Mouse (Mus musculus) liver, embryonic 12.5 days (tissue): ENCODE measurements at regions not wholly inside any gene's neighbourhood (a gene's known extent, or its start where the extent isn't known, plus 50 kb on each side); places are given as distances from the start of the nearest gene placed in this dataset.

Source experiments
- ATAC-seq: fragments of 200-750 bp; cut with Nextera tagmentation; 2 replicates; pipeline ENCODE4 v1.8.0; 2017; ENCODE audit warnings: moderate number of reproducible peaks, mild to moderate bottlenecking, moderate library complexity
- H3K27ac ChIP-seq: fragments of 300-500 bp; sonication (generic); 2 replicates; pipeline ENCODE4 v1.5.1; 2016; ENCODE audit warnings: mild to moderate bottlenecking
- H3K27me3 ChIP-seq: fragments of 300-500 bp; sonication (generic); replicated peaks from 2 replicates; pipeline ENCODE4 v1.6.1; 2016; ENCODE audit warnings: mild to moderate bottlenecking, moderate library complexity
- H3K36me3 ChIP-seq: fragments of 300-500 bp; sonication (generic); 2 replicates; pipeline ENCODE4 v1.6.1; 2016; ENCODE audit warnings: mild to moderate bottlenecking, moderate library complexity
- H3K4me1 ChIP-seq: fragments of 300-500 bp; sonication (generic); 2 replicates; pipeline ENCODE4 v1.6.1; 2016
- H3K4me2 ChIP-seq: fragments of 300-500 bp; sonication (generic); 2 replicates; pipeline ENCODE4 v1.6.1; 2016; ENCODE audit warnings: mild to moderate bottlenecking, moderate library complexity
- H3K4me3 ChIP-seq: fragments of 300-500 bp; sonication (generic); 2 replicates; pipeline ENCODE4 v1.5.1; 2016; ENCODE audit warnings: mild to moderate bottlenecking, moderate library complexity
- H3K9ac ChIP-seq: fragments of 300-500 bp; sonication (generic); 2 replicates; pipeline ENCODE4 v1.6.1; 2016; ENCODE audit warnings: mild to moderate bottlenecking, moderate library complexity
- H3K9me3 ChIP-seq: fragments of 300-500 bp; sonication (generic); replicated peaks from 2 replicates; pipeline ENCODE4 v1.6.1; 2016; ENCODE audit warnings: mild to moderate bottlenecking, moderate library complexity
- WGBS: fragments of 180-500 bp; shearing (Covaris S2); methylation state at CpG from one replicate; pipeline ENCODE4 v1.1.7; 2016; ENCODE audit not compliant: insufficient replicate concordance; 5-methylcytosine and 5-hydroxymethylcytosine counted together

- Histone ChIP-seq H3K9me3 (no peaks in the 10 kb centered on the region), H3K9ac (no peak overlapping the region), H3K4me1 (no peaks in the 10 kb centered on the region), H3K4me2 (no peak overlapping the region), H3K27me3 (no peaks in the 10 kb centered on the region), H3K4me3 (no peak overlapping the region), H3K36me3 (no peaks in the 10 kb centered on the region), H3K27ac (no peak overlapping the region)
- WGBS = 59% methylated on average over 10 of the region's 10 CpGs
- no peak for ATAC-seq
Observed at GRCm38 (mm10) chr9:47054595-47054994, 56.1 kb downstream of the Gm4791 start.

- 77% methylated on average over 6 of the region's 6 CpGs for WGBS
- H3K4me3 ChIP-seq = no peak overlapping the region
- no peak overlapping the region for H3K27ac ChIP-seq
- no peak overlapping the region for H3K9ac ChIP-seq
- H3K4me2 ChIP-seq = no peak overlapping the region
- no peak for ATAC-seq
- no peaks in the 10 kb centered on the region for H3K9me3 ChIP-seq
- H3K36me3 ChIP-seq = no peaks in the 10 kb centered on the region
- H3K27me3 ChIP-seq = no peaks in the 10 kb centered on the region
- no peaks in the 10 kb centered on the region for H3K4me1 ChIP-seq
Observed at GRCm38 (mm10) chr9:47055558-47055957, 57.0 kb downstream of the Gm4791 start.

DNA sequence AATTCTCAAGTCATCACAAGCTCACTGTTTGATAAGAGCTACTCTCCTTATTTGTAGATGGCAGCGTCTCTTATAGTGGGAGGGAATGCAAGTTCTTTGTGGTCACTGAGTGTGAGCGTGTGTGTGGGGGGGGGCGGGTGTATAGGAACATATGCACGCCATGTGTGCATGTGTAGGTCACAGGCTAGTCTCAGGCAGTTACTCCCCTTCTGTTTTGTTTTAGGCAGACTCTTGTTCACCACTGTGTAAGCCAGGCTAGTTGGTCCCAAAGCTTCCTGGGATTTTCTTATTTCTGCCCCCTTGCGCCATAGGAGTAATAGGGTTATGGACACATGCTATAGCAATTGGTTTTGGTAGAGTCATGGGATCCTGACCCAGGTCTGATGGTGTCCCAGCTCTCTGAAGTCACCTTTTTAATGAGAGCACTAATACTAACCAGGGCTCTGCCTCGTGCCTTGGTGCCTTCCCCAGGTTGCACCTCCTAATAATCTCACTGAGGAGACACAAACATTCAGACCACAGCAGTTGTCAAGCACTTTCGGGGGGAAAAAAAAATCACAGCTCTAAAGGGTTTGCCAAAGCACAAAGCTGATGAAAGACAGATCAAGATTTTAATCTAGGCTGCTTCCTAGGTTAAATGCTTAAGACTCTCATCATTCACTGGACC is 60.9 kb downstream of the Gm4791 start:
- Histone ChIP-seq H3K4me1 (no peaks in the 10 kb centered on the region), H3K27me3 (no peaks in the 10 kb centered on the region), H3K9me3 (no peaks in the 10 kb centered on the region), H3K4me3 (no peak overlapping the region), H3K9ac (no peak overlapping the region), H3K27ac (no peak overlapping the region), H3K36me3 (no peaks in the 10 kb centered on the region), H3K4me2 (no peak overlapping the region)
- WGBS = 64% methylated on average over 7 of the region's 7 CpGs
- ATAC-seq = no peak

- ATAC-seq = no peak
- WGBS = 45% methylated on average over 2 of the region's 2 CpGs
- no peak overlapping the region for H3K4me2 ChIP-seq
- no peaks in the 10 kb centered on the region for H3K4me1 ChIP-seq
- H3K27me3 ChIP-seq = no peaks in the 10 kb centered on the region
- no peak overlapping the region for H3K9ac ChIP-seq
- no peak overlapping the region for H3K27ac ChIP-seq
- no peak overlapping the region for H3K4me3 ChIP-seq
- no peaks in the 10 kb centered on the region for H3K9me3 ChIP-seq
- no peaks in the 10 kb centered on the region for H3K36me3 ChIP-seq
Observed at GRCm38 (mm10) chr9:47060757-47061156, 62.2 kb downstream of the Gm4791 start.

DNA sequence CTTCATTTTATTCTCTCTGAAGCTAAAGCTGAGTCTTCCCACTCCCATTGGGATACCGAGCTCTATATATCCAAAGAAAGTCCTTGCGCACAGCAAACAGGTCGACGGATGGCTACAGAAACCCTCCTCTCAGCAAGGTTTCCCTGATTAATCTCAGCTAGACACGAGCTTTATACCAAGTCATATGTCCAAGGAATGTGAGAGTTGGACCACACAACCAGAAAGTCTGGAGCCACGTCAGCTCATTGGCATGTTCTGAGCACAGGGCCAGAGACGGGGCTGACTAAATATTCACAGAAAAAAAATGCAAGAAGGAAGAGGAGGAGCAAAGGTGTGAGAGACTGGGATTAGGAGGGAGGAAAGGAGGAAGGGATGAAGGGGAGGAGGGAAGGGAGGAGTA is 64.0 kb downstream of the Gm4791 start:
- no peak overlapping the region for H3K4me2 ChIP-seq
- WGBS = 71% methylated on average over 7 of the region's 7 CpGs
- no peaks in the 10 kb centered on the region for H3K27me3 ChIP-seq
- ATAC-seq = no peak
- H3K27ac ChIP-seq = no peak overlapping the region
- no peak overlapping the region for H3K4me3 ChIP-seq
- no peaks in the 10 kb centered on the region for H3K9me3 ChIP-seq
- H3K9ac ChIP-seq = no peak overlapping the region
- no peaks in the 10 kb centered on the region for H3K4me1 ChIP-seq
- H3K36me3 ChIP-seq = no peaks in the 10 kb centered on the region

DNA sequence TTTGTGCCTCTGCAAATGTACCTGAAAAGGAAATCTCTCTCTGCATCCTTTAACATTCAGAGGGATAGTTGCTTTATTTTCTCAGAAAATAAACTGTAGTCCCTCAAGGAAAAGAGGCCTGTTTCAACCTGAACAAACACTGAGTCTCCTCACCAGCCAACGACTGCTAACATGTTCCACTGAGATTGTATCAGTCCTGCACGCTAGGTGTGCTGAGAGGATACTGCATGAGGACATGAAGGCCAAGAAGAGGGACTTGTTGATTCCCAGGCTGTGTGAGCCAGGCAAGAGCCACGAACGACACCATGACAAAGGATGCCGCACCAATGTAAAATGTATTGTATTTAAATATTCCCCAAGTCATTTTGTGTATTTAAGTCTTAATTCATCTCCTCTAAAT is 65.2 kb downstream of the Gm4791 start:
- ATAC-seq = no peak
- no peak overlapping the region for H3K27ac ChIP-seq
- H3K9ac ChIP-seq = no peak overlapping the region
- no peaks in the 10 kb centered on the region for H3K27me3 ChIP-seq
- no peaks in the 10 kb centered on the region for H3K4me1 ChIP-seq
- no peak overlapping the region for H3K4me3 ChIP-seq
- WGBS = 62% methylated on average over 5 of the region's 5 CpGs
- no peaks in the 10 kb centered on the region for H3K36me3 ChIP-seq
- no peaks in the 10 kb centered on the region for H3K9me3 ChIP-seq
- H3K4me2 ChIP-seq = no peak overlapping the region

GRCm38 (mm10) chr9:47064463-47065032 is 66.0 kb downstream of the Gm4791 start:
- no peak for ATAC-seq
- no peaks in the 10 kb centered on the region for H3K9me3 ChIP-seq
- H3K4me2 ChIP-seq = no peak overlapping the region
- no peak overlapping the region for H3K27ac ChIP-seq
- H3K27me3 ChIP-seq = no peaks in the 10 kb centered on the region
- no peak overlapping the region for H3K4me3 ChIP-seq
- no peak overlapping the region for H3K9ac ChIP-seq
- no peaks in the 10 kb centered on the region for H3K4me1 ChIP-seq
- WGBS = 61% methylated on average over 5 of the region's 5 CpGs
- no peaks in the 10 kb centered on the region for H3K36me3 ChIP-seq

- H3K4me3 ChIP-seq = no peak overlapping the region
- 36% methylated on average over 5 of the region's 5 CpGs for WGBS
- H3K9ac ChIP-seq = no peak overlapping the region
- H3K4me2 ChIP-seq = no peak overlapping the region
- no peaks in the 10 kb centered on the region for H3K4me1 ChIP-seq
- no peak for ATAC-seq
- no peaks in the 10 kb centered on the region for H3K9me3 ChIP-seq
- H3K36me3 ChIP-seq = no peaks in the 10 kb centered on the region
- H3K27me3 ChIP-seq = no peaks in the 10 kb centered on the region
- no peak overlapping the region for H3K27ac ChIP-seq
Observed at GRCm38 (mm10) chr9:47069436-47069835, 70.9 kb downstream of the Gm4791 start.

DNA sequence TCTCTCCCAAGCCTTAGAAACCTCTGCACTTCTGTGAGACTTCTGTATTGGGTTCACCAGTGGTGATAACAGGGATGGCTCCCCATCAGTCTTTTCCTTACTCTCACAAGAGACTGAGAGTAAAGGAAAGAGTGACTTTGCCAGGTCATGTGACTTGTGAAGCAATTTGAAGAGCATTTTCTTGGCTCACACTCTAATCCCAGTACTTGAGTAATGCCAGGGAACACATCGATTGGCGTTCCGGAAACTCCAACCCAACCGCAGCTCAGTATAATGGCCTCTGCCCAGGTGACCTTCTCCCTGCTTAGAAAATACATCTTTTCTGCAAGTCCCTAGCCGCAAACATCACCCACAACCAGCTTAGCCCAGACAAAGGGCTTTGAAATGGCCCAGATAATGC is 72.4 kb downstream of the Gm4791 start:
- no peaks in the 10 kb centered on the region for H3K27me3 ChIP-seq
- H3K36me3 ChIP-seq = no peaks in the 10 kb centered on the region
- no peaks in the 10 kb centered on the region for H3K4me1 ChIP-seq
- no peak overlapping the region for H3K27ac ChIP-seq
- H3K4me2 ChIP-seq = no peak overlapping the region
- H3K9ac ChIP-seq = no peak overlapping the region
- H3K9me3 ChIP-seq = no peaks in the 10 kb centered on the region
- no peak for ATAC-seq
- 85% methylated on average over 5 of the region's 5 CpGs for WGBS
- no peak overlapping the region for H3K4me3 ChIP-seq

GRCm38 (mm10) chr9:47076946-47077345 is 78.4 kb downstream of the Gm4791 start:
- Histone ChIP-seq H3K9me3 (no peaks in the 10 kb centered on the region), H3K27ac (no peak overlapping the region), H3K4me3 (no peak overlapping the region), H3K4me2 (no peak overlapping the region), H3K27me3 (no peaks in the 10 kb centered on the region), H3K4me1 (no peaks in the 10 kb centered on the region), H3K36me3 (no peaks in the 10 kb centered on the region), H3K9ac (no peak overlapping the region)
- ATAC-seq = no peak
- 29% methylated on average over 6 of the region's 6 CpGs for WGBS

- no peak overlapping the region for H3K4me3 ChIP-seq
- no peak overlapping the region for H3K4me2 ChIP-seq
- H3K27me3 ChIP-seq = no peaks in the 10 kb centered on the region
- H3K36me3 ChIP-seq = no peaks in the 10 kb centered on the region
- H3K9me3 ChIP-seq = no peaks in the 10 kb centered on the region
- ATAC-seq = no peak
- no peaks in the 10 kb centered on the region for H3K4me1 ChIP-seq
- no peak overlapping the region for H3K9ac ChIP-seq
- 30% methylated on average over 2 of the region's 2 CpGs for WGBS
- H3K27ac ChIP-seq = no peak overlapping the region
Observed at GRCm38 (mm10) chr9:47077416-47077815, 78.9 kb downstream of the Gm4791 start.

- H3K27me3 ChIP-seq = no peaks in the 10 kb centered on the region
- H3K4me1 ChIP-seq = no peaks in the 10 kb centered on the region
- no peak for ATAC-seq
- no peak overlapping the region for H3K4me3 ChIP-seq
- H3K36me3 ChIP-seq = no peaks in the 10 kb centered on the region
- no peak overlapping the region for H3K27ac ChIP-seq
- no peaks in the 10 kb centered on the region for H3K9me3 ChIP-seq
- WGBS = 63% methylated on average over 3 of the region's 3 CpGs
- no peak overlapping the region for H3K9ac ChIP-seq
- H3K4me2 ChIP-seq = no peak overlapping the region
Observed at GRCm38 (mm10) chr9:47077945-47078344, 79.4 kb downstream of the Gm4791 start.

DNA sequence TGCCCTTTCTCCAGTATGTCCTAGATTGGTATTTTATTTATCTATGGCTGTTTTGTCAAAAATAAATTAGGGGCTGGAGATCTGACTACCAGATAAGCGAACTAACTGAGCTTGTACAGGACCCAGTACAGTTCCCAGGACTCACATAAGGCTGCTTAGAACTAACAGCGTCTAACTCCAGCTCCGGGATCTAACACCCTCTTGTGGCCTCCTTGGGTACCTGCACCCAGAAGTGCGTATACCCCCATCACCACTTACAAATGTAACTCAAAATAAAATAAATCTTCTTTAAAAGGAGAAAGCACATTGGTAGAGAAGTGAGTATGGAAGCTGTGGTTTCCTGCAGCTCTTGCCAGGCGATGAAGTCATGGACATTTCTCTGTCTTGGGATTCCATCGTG is 82.9 kb downstream of the Gm4791 start:
- Histone ChIP-seq H3K9me3 (no peaks in the 10 kb centered on the region), H3K27ac (no peak overlapping the region), H3K4me1 (no peaks in the 10 kb centered on the region), H3K4me3 (no peak overlapping the region), H3K4me2 (no peak overlapping the region), H3K36me3 (no peaks in the 10 kb centered on the region), H3K9ac (no peak overlapping the region), H3K27me3 (no peaks in the 10 kb centered on the region)
- ATAC-seq = no peak
- 83% methylated on average over 6 of the region's 6 CpGs for whole genome bisulfite sequencing
